Mouse (Mus musculus) olfactory bulb, adult 2 months (tissue): ENCODE results near the gene Mia.

Experiments used
- CTCF ChIP-seq: fragments of 200-500 bp; IDR thresholded peaks from 2 replicates; pipeline ENCODE4 v1.5.1; 2012; ENCODE audit warnings: low read depth, mild to moderate bottlenecking, low read length, moderate library complexity; ENCODE audit not compliant: insufficient read depth
- POLR2A ChIP-seq: fragments of 200-500 bp; IDR thresholded peaks from 2 replicates; pipeline ENCODE4 v1.6.1; 2012; ENCODE audit warnings: mild to moderate bottlenecking, low read depth, low read length, moderate library complexity; ENCODE audit not compliant: insufficient read depth

- TF ChIP-seq CTCF (no peak), POLR2A (no peak)
Observed at GRCm38 (mm10) chr7:27170981-27171380, 10.0 kb downstream of the Mia start.
